Mouse (Mus musculus) MEL (cell line): ENCODE data around the gene Tas2r143. TPM values are rescaled to one million over a fixed set of nuclear protein-coding genes. Genes with fewer than 3 reads are reported as not detected.

Experiments
- DNase-seq: peaks from one replicate; pipeline ENCODE4 v3.0.0; 2011; ENCODE audit warnings: low read depth, low spot score
- H3K27ac ChIP-seq: 2 replicates; pipeline ENCODE4 v1.5.1; 2012; ENCODE audit warnings: low read depth, mild to moderate bottlenecking, control low read depth, low read length, moderate library complexity; ENCODE audit not compliant: control insufficient read depth
- H3K27me3 ChIP-seq, 2 experiments: fragments of 150-350 bp in 1 of 2; sonication (generic) in 1 of 2; 2 replicates each; pipeline ENCODE4 v1.6.1; 2012; ENCODE audit warnings: low read length in 2 of 2, mild to moderate bottlenecking in 2 of 2, improper control_type of control experiment in 1 of 2, moderate library complexity in 1 of 2; ENCODE audit not compliant: insufficient read depth in 2 of 2, control insufficient read depth in 1 of 2
- H3K36me3 ChIP-seq, 2 experiments: 2 replicates each; pipeline ENCODE4 v1.6.1; 2012 to 2014; ENCODE audit warnings: low read length in 2 of 2, improper control_type of control experiment in 1 of 2, inconsistent platforms in 1 of 2, mild to moderate bottlenecking in 1 of 2; ENCODE audit not compliant: insufficient read depth in 2 of 2, control insufficient read depth in 1 of 2
- H3K4me1 ChIP-seq, 2 experiments: fragments of 150-350 bp in 1 of 2; sonication (generic) in 1 of 2; 2 replicates each; pipeline ENCODE4 v1.6.1; 2012; ENCODE audit warnings: low read length in 2 of 2, improper control_type of control experiment in 1 of 2, mild to moderate bottlenecking in 1 of 2; ENCODE audit not compliant: insufficient read depth in 2 of 2, control insufficient read depth in 1 of 2
- H3K4me3 ChIP-seq, 2 experiments: fragments of 150-350 bp in 1 of 2; sonication (generic) in 1 of 2; 2 replicates each; pipeline ENCODE4 v1.5.1; 2012; ENCODE audit warnings: low read depth in 2 of 2, low read length in 2 of 2, mild to moderate bottlenecking in 2 of 2, moderate library complexity in 2 of 2, control low read depth in 1 of 2, improper control_type of control experiment in 1 of 2; ENCODE audit not compliant: control insufficient read depth in 1 of 2, insufficient read depth in 1 of 2
- H3K79me2 ChIP-seq: 2 replicates; pipeline ENCODE4 v1.6.1; 2012; ENCODE audit warnings: mild to moderate bottlenecking, low read length, moderate library complexity; ENCODE audit not compliant: control insufficient read depth, poor library complexity, insufficient read depth
- H3K9ac ChIP-seq: 2 replicates; pipeline ENCODE4 v1.6.1; 2012; ENCODE audit warnings: low read depth, mild to moderate bottlenecking, control low read depth, low read length, moderate library complexity; ENCODE audit not compliant: control insufficient read depth, poor library complexity, severe bottlenecking
- H3K9me3 ChIP-seq: fragments of 150-350 bp; sonication (generic); replicated peaks from 2 replicates; pipeline ENCODE4 v1.6.1; 2012; ENCODE audit warnings: mild to moderate bottlenecking, low read length, improper control_type of control experiment, moderate library complexity; ENCODE audit not compliant: insufficient read depth
- BHLHE40 ChIP-seq: IDR thresholded peaks from 2 replicates; pipeline ENCODE4 v1.6.1; 2012; ENCODE audit warnings: low read depth, mild to moderate bottlenecking, inconsistent platforms, low read length, improper control_type of control experiment, borderline replicate concordance
- CHD1 ChIP-seq: IDR thresholded peaks from 2 replicates; pipeline ENCODE4 v1.6.1; 2012; ENCODE audit warnings: low read depth, mild to moderate bottlenecking, inconsistent platforms, low read length, improper control_type of control experiment
- CHD2 ChIP-seq: IDR thresholded peaks from 2 replicates; pipeline ENCODE4 v1.6.1; 2011; ENCODE audit warnings: low read length, improper control_type of control experiment
- CTCF ChIP-seq, 3 experiments: IDR thresholded peaks in 2 of 3; conservative IDR thresholded peaks in 1 of 3; 2 replicates each; pipeline ENCODE4 v1.5.1; 2011 to 2012; ENCODE audit warnings: low read length in 3 of 3, low read depth in 2 of 3, mild to moderate bottlenecking in 2 of 3, improper control_type of control experiment in 1 of 3, inconsistent platforms in 1 of 3, mixed read lengths in 1 of 3, moderate library complexity in 1 of 3; ENCODE audit not compliant: control insufficient read depth in 1 of 3, insufficient read depth in 1 of 3, poor library complexity in 1 of 3, severe bottlenecking in 1 of 3
- ELF1 ChIP-seq: IDR thresholded peaks from 2 replicates; pipeline ENCODE4 v1.6.1; 2014; ENCODE audit warnings: low read depth, mild to moderate bottlenecking, inconsistent platforms, low read length, improper control_type of control experiment, moderate library complexity
- EP300 ChIP-seq, 2 experiments: IDR thresholded peaks; 2 replicates each; pipeline ENCODE4 v1.6.1; 2011; ENCODE audit warnings: improper control_type of control experiment in 2 of 2, low read length in 2 of 2, low read depth in 1 of 2, mild to moderate bottlenecking in 1 of 2
- ETS1 ChIP-seq: IDR thresholded peaks from 2 replicates; pipeline ENCODE4 v1.6.1; 2012; ENCODE audit warnings: low read depth, mild to moderate bottlenecking, inconsistent platforms, low read length, improper control_type of control experiment, moderate library complexity
- GATA1 ChIP-seq: IDR thresholded peaks from 2 replicates; pipeline ENCODE4 v1.6.1; 2011; ENCODE audit warnings: low read depth, low read length, improper control_type of control experiment
- JUND ChIP-seq: IDR thresholded peaks from 2 replicates; pipeline ENCODE4 v1.6.1; 2011; ENCODE audit warnings: low read depth, mild to moderate bottlenecking, improper control_type of control experiment, low read length
- KAT2A ChIP-seq: conservative IDR thresholded peaks from 2 replicates; pipeline ENCODE4 v1.6.1; 2012; ENCODE audit warnings: low read depth, low read length, improper control_type of control experiment, inconsistent platforms
- MAFK ChIP-seq: IDR thresholded peaks from 2 replicates; pipeline ENCODE4 v1.6.1; 2011; ENCODE audit warnings: low read depth, mild to moderate bottlenecking, low read length, improper control_type of control experiment, borderline replicate concordance
- MAX ChIP-seq: IDR thresholded peaks from 2 replicates; pipeline ENCODE4 v1.6.1; 2011; ENCODE audit warnings: low read length, improper control_type of control experiment
- MEF2A ChIP-seq: IDR thresholded peaks from 2 replicates; pipeline ENCODE4 v1.6.1; 2014; ENCODE audit warnings: low read depth, mild to moderate bottlenecking, inconsistent platforms, low read length, improper control_type of control experiment; ENCODE audit not compliant: poor library complexity, insufficient replicate concordance, severe bottlenecking; ENCODE audit errors: extremely low read depth
- MXI1 ChIP-seq: IDR thresholded peaks from 2 replicates; pipeline ENCODE4 v1.6.1; 2011; ENCODE audit warnings: mild to moderate bottlenecking, low read depth, low read length, improper control_type of control experiment
- NELFE ChIP-seq: IDR thresholded peaks from 2 replicates; pipeline ENCODE4 v1.6.1; 2011; ENCODE audit warnings: low read depth, low read length, improper control_type of control experiment
- NRF1 ChIP-seq: IDR thresholded peaks from 2 replicates; pipeline ENCODE4 v1.6.1; 2014; ENCODE audit warnings: low read depth, mild to moderate bottlenecking, inconsistent platforms, low read length, improper control_type of control experiment, moderate library complexity; ENCODE audit not compliant: poor library complexity, insufficient read depth, severe bottlenecking
- POLR2AphosphoS5 ChIP-seq: IDR thresholded peaks from 2 replicates; pipeline ENCODE4 v1.6.1; 2012; ENCODE audit warnings: low read depth, borderline replicate concordance, mild to moderate bottlenecking, inconsistent platforms, low read length, moderate library complexity, mixed read lengths
- SIN3A ChIP-seq: IDR thresholded peaks from 2 replicates; pipeline ENCODE4 v1.6.1; 2012; ENCODE audit warnings: low read length, improper control_type of control experiment, inconsistent platforms
- TBP ChIP-seq: IDR thresholded peaks from 2 replicates; pipeline ENCODE4 v1.8.0; 2011; ENCODE audit warnings: low read depth, low read length, improper control_type of control experiment
- TCF12 ChIP-seq: IDR thresholded peaks from 2 replicates; pipeline ENCODE4 v1.6.1; 2014; ENCODE audit warnings: low read depth, mild to moderate bottlenecking, inconsistent platforms, low read length, improper control_type of control experiment, moderate library complexity
- UBTF ChIP-seq: IDR thresholded peaks from 2 replicates; pipeline ENCODE4 v1.6.1; 2012; ENCODE audit warnings: low read depth, mild to moderate bottlenecking, inconsistent platforms, low read length, improper control_type of control experiment, moderate library complexity, borderline replicate concordance; ENCODE audit not compliant: insufficient read depth
- USF1 ChIP-seq: IDR thresholded peaks from 2 replicates; pipeline ENCODE4 v1.6.1; 2014; ENCODE audit warnings: low read depth, mild to moderate bottlenecking, inconsistent platforms, low read length, improper control_type of control experiment, moderate library complexity
- USF2 ChIP-seq, 2 experiments: IDR thresholded peaks; 2 replicates each; pipeline ENCODE4 v1.6.1; 2011 to 2012; ENCODE audit warnings: improper control_type of control experiment in 2 of 2, low read length in 2 of 2, borderline replicate concordance in 1 of 2, inconsistent platforms in 1 of 2, low read depth in 1 of 2, mild to moderate bottlenecking in 1 of 2; ENCODE audit not compliant: insufficient read depth in 1 of 2
- ZC3H11A ChIP-seq: IDR thresholded peaks from 2 replicates; pipeline ENCODE4 v1.6.1; 2012; ENCODE audit warnings: low read depth, mild to moderate bottlenecking, inconsistent platforms, low read length, improper control_type of control experiment
- ZMIZ1 ChIP-seq: IDR thresholded peaks from 2 replicates; pipeline ENCODE4 v1.6.1; 2012; ENCODE audit warnings: low read depth, mild to moderate bottlenecking, inconsistent platforms, low read length, improper control_type of control experiment, moderate library complexity
- polyA plus RNA-seq, 2 experiments: library from polyadenylated mRNA; stranded (reverse) in 1 of 2; unstranded in 1 of 2; fragments of >175 nt in 1 of 2; fragments of >200 nt in 1 of 2; gene quantifications; 2 replicates each; pipeline versions ENCODE4 v1.2.1 to v1.2.4; 2012; ENCODE audit warnings: low replicate concordance in 2 of 2, low read depth in 1 of 2; ENCODE audit not compliant: insufficient read length in 2 of 2, insufficient read depth in 1 of 2, missing spikeins in 1 of 2
- total RNA-seq: library from RNA; depleted of rRNA; stranded (reverse); fragments of 300-350 nt; gene quantifications from 2 replicates; pipeline ENCODE4 v1.2.3, GENCODE M21; 2012

Tas2r143 gene
- total and polyA plus RNA-seq, 3 experiments: not detected

DNA sequence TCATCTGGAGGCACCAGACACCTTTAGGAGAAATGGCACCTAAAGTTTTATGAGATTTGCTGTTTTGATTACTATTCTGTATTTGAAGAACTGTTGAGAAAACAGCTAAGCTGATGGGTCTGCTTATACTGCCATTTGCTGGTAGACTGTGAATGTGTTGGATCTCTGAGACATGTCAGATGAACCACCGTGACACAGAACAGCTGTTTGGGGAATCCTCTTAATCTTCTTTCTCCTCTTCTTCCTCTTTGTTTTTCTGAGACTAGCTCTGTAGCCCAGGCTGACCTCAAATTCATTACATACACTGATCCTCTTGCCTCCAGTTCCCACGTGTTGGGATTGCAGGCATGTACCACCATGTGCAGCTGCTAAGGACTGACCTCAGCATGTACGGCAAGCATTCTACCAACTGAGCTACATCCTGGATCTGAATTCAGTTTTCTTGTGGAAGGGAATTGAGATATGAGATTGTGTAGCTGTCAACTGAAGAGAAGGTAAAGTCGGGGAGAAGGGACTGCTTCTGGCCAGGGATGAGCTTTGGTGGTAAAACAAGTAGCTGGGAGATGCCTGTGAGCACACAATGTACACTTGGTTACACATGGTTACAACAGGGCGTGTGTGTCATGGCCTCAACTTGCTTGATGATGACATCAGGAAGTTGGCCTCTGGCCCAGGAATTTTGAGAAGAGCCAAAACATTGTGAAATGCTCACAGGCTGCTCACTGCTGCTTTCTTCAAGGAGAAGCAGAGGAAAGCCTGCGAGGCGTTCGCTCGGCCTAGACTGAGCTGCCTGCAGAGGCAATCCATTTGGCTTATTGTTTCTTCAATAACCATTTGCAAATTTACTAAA lies 3.9 kb upstream of the Tas2r143 start:
- H3K79me2 ChIP-seq: no peaks in the 10 kb centered on the region
- peaks cover 0 to 11% of the 10 kb centered on the region in 2 experiments; a peak in 2 of 4 replicates for H3K36me3 ChIP-seq
- H3K27ac ChIP-seq: no peak overlapping the region
- H3K4me1 ChIP-seq: peaks cover 2 to 11% of the 10 kb centered on the region in 2 experiments; a peak in 3 of 4 replicates
- TF ChIP-seq CTCF (IDR thresholded peaks at IDR 0.05 in 2 of 3, conservative IDR thresholded peaks at IDR 0.05 in 1 of 3; ENCODE audit: control insufficient read depth in 1 of 3, insufficient read depth in 1 of 3, low read depth in 2 of 3, low read length in 3 of 3, poor library complexity in 1 of 3, severe bottlenecking in 1 of 3) (no peak), SIN3A (no peak), ETS1 (peak; percentile 55; the same call in 1 of the 2 replicates), MAX (no peak)
- H3K27me3 ChIP-seq: peaks cover 9 to 20% of the 10 kb centered on the region in 2 experiments
- peak; percentile 63 for DNase-seq
- H3K9me3 ChIP-seq: no peaks in the 10 kb centered on the region
- no peak overlapping the region for H3K4me3 ChIP-seq
- no peak overlapping the region for H3K9ac ChIP-seq

DNA sequence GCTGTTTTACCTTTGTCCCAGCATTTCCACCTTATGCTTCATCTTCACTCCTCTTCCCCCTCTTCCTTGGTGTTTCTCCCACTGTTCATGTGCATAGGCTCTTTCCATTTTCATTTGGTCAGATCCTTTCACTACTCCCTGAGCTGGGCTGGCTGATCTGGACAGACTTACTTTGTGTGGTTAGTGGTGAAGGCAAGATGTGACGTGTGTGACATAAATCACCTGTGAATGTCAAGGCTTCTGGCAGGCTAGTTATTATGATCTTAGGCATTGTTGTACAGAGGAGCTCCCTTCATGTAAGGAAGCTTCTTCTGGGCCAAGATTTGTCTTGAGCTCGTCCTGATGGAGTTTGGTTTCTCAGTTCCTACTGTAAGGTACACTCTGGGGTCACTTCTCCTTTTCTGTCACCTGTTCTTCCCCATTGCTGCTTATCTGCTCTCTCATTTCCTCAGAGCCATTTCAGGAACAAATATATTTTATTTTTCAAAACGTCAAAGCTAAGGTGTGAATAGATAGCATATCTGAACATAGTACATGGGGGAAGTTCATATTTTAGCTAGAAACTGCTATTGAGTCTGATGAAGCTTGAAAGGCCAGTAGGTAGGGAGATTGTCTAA lies 2.9 kb upstream of the Tas2r143 start:
- Histone ChIP-seq H3K36me3 (peaks cover 0 to 11% of the 10 kb centered on the region in 2 experiments; a peak in 2 of 4 replicates), H3K9me3 (no peaks in the 10 kb centered on the region), H3K27me3 (peaks cover 6 to 15% of the 10 kb centered on the region in 2 experiments; a peak in 3 of 4 replicates), H3K79me2 (no peaks in the 10 kb centered on the region), H3K27ac (no peak overlapping the region), H3K4me1 (peaks cover 2 to 11% of the 10 kb centered on the region in 2 experiments; a peak in 3 of 4 replicates), H3K9ac (no peak overlapping the region), H3K4me3 (no peak overlapping the region)
- no peak for TF ChIP-seq MAX
- TF ChIP-seq NRF1: no peak
- no peak for TF ChIP-seq NELFE
- TF ChIP-seq GATA1: peak; percentile 74
- TF ChIP-seq ELF1: no peak
- no peak for TF ChIP-seq MAFK
- TF ChIP-seq TCF12: peak; percentile 63; the same call in 1 of the 2 replicates
- TF ChIP-seq KAT2A: no peak
- TF ChIP-seq ETS1: peak; percentile 72
- TF ChIP-seq JUND: no peak
- TF ChIP-seq BHLHE40: no peak
- TF ChIP-seq ZMIZ1: no peak
- TF ChIP-seq EP300 (IDR thresholded peaks at IDR 0.05; ENCODE audit: low read depth in 1 of 2, low read length in 2 of 2): peak; percentile 53 to 57; a peak in 2 of 4 replicates
- no peak for TF ChIP-seq CHD1
- no peak for TF ChIP-seq CHD2
- TF ChIP-seq UBTF: no peak
- no peak for TF ChIP-seq MXI1
- TF ChIP-seq MEF2A: no peak
- no peak for TF ChIP-seq POLR2AphosphoS5
- no peak for TF ChIP-seq USF1
- TF ChIP-seq ZC3H11A: no peak
- no peak for TF ChIP-seq TBP
- no peak for TF ChIP-seq USF2 (IDR thresholded peaks at IDR 0.05; ENCODE audit: borderline replicate concordance in 1 of 2, insufficient read depth in 1 of 2, low read depth in 1 of 2, low read length in 2 of 2)
- peak; percentile 46 for DNase-seq
